Mouse (Mus musculus) right cerebral cortex, postnatal 10 days (tissue): ENCODE measurements around the gene Pou1f1.

Experiments used
- DNase-seq, 2 experiments: peaks; one replicate each; pipeline ENCODE4 v3.0.0; 2021; ENCODE audit warnings: low spot score in 2 of 2

Pou1f1 gene

DNA sequence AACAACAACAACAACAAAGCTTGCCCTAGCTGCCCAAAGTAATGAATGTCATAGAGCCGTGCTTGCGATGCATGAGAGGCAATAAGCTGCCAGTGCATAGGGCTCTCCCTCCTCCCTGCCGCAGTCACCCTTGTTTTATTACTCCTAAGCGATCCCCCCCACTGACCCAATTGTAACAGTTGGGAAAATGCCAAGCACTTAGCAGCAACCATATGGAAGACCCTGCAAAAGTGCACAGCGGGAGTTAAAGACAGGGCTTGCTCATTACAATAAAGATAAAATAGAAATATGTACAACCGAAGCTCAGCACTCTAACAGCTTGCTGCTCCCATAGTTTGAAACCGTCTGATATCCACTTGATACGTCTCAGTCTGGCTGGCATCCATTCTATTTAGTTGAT lies 44.0 kb downstream of the Pou1f1 start:
- DNase-seq = no peak

DNA sequence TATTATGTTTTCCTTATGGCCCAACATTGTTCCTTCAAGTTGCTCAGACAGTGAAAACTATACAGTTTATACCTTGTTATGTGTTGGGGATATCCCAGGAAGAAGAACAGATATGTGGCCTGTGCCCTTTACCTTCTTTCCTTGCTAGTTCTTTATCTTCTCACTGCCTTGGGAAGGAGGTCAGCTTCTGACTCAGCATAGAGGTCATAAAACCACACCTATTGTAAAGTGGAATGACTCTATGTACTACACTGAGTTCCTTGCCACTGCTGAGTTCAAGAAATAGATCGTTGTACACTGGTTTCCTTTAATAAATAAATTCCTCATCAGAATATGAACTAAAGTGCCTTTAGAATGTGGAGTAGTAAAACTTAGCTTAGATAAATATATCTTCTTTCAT lies 44.6 kb downstream of the Pou1f1 start:
- no peak for DNase-seq

DNA sequence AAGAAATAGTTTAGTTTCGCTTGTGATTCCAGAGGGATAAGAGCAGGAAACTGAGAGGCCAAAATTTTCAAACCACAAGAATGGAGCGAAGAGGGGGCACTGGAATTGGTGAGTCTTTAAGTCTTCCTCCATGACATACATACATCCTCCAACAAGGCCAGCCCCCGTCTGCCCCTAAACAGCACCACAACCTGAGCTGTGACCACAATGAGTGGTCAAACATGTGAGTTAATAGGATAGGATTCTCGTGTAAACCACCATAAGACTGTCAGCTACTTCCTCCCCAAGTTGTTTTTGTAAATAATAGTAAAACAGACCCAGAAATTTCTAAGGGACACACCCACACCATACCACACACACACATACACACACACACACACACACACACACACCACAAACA lies 48.5 kb downstream of the Pou1f1 start:
- no peak for DNase-seq

DNA sequence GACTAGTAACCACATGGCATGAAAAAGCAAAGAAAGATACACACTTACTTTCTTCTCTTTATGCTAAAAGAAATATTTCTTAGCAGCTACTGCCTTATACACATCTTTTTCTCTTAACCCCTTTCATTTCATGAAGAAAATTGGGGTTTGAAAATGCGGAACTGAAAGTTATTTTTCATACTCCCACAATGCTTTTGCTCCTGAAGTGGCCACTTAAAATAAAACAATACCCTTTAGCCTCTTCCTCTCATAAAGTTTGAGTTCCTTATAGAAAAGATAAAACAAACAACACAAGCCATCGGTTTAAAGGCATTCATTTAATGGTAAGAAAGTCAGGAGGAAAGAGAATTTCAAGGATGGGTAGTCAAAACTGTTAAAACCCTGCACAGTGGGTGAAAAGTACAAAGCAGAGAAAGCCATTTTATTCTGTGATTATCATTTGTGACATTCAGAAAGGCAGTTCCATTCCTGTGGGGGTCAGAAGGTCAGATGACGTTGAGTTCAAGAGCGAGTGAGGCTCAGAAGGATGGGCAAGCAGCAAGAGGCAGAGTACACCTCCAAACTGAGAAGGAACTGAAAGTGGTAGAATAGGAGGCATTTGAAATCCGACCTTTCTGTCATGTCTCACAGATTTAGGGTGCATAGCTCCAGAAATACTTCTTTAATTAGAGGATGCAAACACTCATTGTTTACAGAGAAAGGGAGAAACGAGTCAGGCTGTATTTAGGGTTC lies 57.2 kb downstream of the Pou1f1 start:
- DNase-seq = no peak
